27 mouse cellular contexts compared by ENCODE assay signal in the genomic region with DNA sequence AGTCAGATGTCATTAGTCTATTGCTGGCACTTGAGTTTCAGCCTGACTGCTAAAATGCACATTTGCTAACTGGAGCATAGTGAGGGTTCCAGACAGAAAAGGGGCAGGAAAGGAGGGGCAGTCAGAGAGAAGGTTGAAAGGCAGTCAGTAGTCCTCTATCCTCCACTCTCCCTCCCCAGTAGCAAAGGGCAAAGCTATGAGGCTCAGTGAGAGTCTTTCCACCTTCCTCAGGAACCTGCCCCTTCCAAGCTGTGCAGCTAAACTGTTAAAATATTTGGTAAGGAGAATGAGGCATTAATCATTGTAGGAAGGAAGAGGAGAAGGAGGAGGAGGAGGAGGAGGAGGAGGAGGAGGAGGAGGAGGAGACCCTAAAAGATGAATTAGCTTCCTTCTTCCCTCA.
DNase-seq lines count a peak whose midpoint lies in the region; ATAC-seq lines count a peak whose summit lies in the region.
"Had no signal": no experiment of that assay in that cellular context is flagged by ENCODE, and none has a peak within 500 bp of the region (broad histone marks: within the 10 kb centered on the region; RNA-seq: fewer than 3 reads in every experiment).

No protein-coding gene starts in this region.

- intact Hi-C loops in heart, postnatal 14 days (cut with DNase I): no loop called here

- H3K36me3 ChIP-seq in kidney, embryonic 16.5 days (ENCODE audit: insufficient read depth, low read length): no peaks in the 10 kb centered on the region
- H3K36me3 ChIP-seq: embryonic facial prominence, embryonic 12.5 days; embryonic facial prominence, embryonic 15.5 days; G1E; hindbrain, embryonic 10.5 days; hindbrain, embryonic 13.5 days had no signal

- H3K27me3 ChIP-seq in kidney, embryonic 16.5 days (ENCODE audit: insufficient read depth, low read length): peaks cover 22% of the 10 kb centered on the region; the same call in 1 of the 2 replicates
- H3K27me3 ChIP-seq: CH12.LX; embryonic facial prominence, embryonic 15.5 days had no signal

- no peaks in the 10 kb centered on the region for H3K9me3 ChIP-seq in kidney, embryonic 16.5 days (ENCODE audit: low read length)
- H3K9me3 ChIP-seq: embryonic facial prominence, embryonic 12.5 days; embryonic facial prominence, embryonic 15.5 days; G1E; hindbrain, embryonic 10.5 days; hindbrain, embryonic 13.5 days had no signal

- 0 out of 2 replicates have a peak, but pooled peaks cover 4% of the 10 kb centered on the region for H3K4me1 ChIP-seq in kidney, embryonic 16.5 days (ENCODE audit: insufficient read depth, low read length)
- H3K4me1 ChIP-seq: embryonic facial prominence, embryonic 12.5 days; embryonic facial prominence, embryonic 15.5 days; hindbrain, embryonic 10.5 days; hindbrain, embryonic 13.5 days had no signal

- no peak overlapping the region for H3K27ac ChIP-seq in kidney, embryonic 16.5 days (ENCODE audit: low read length)
- H3K27ac ChIP-seq: embryonic facial prominence, embryonic 12.5 days; embryonic facial prominence, embryonic 15.5 days; gastrocnemius, adult 2 months; hindbrain, embryonic 10.5 days; hindbrain, embryonic 13.5 days had no signal

- peak; percentile 79; the same call in 1 of the 2 replicates for ATAC-seq in kidney, embryonic 16.5 days (ENCODE audit: low FRiP score, low TSS enrichment)
- ATAC-seq: forebrain, embryonic 14.5 days; forebrain, postnatal 0 days; hindbrain, embryonic 16.5 days; Patski had no signal

- H3K4me2 ChIP-seq in kidney, embryonic 16.5 days (replicated peaks; ENCODE audit: low read depth, low read length): no peak overlapping the region
- H3K4me2 ChIP-seq: embryonic facial prominence, embryonic 12.5 days; embryonic facial prominence, embryonic 15.5 days; heart, embryonic 11.5 days; hindbrain, embryonic 13.5 days had no signal

- DNase-seq in kidney, adult 9 months: peak; percentile 35
- DNase-seq in kidney, postnatal 10 days: no peak
- DNase-seq in kidney, postnatal 36 days: no peak
- peak; percentile 35 for DNase-seq in retina, embryonic 14.5 days (ENCODE audit: low spot score)
- DNase-seq in heart, postnatal 14 days: no peak
- DNase-seq: adrenal gland, postnatal 10 days; adrenal gland, postnatal 36 days; B cell, adult 2 months; cerebellum, adult 2 months; cerebellum, adult 9-11 months; cerebellum, postnatal 25 days; forebrain, postnatal 0 days; gastrocnemius, adult 2 months; gastrocnemius, postnatal 14 days; heart, adult 11 months; heart, postnatal 36 days had no signal

- H3K4me3 ChIP-seq in kidney, embryonic 16.5 days (ENCODE audit: low read length): no peak overlapping the region
- H3K4me3 ChIP-seq: embryonic facial prominence, embryonic 12.5 days; embryonic facial prominence, embryonic 15.5 days; gastrocnemius, adult 2 months; hindbrain, embryonic 10.5 days; hindbrain, embryonic 13.5 days had no signal

- no peak overlapping the region for H3K9ac ChIP-seq in kidney, embryonic 16.5 days (replicated peaks; ENCODE audit: low read length)
- H3K9ac ChIP-seq: embryonic facial prominence, embryonic 12.5 days; embryonic facial prominence, embryonic 15.5 days; forebrain, postnatal 0 days; hindbrain, embryonic 13.5 days had no signal

Comparison
In these comparisons a context has a peak if more than half of its experiments do, and no peak if none do; other contexts are left out.
1. DNase-seq: peak in kidney, adult 9 months (single experiment) and retina, embryonic 14.5 days (single experiment); none in kidney, postnatal 10 days (single experiment), kidney, postnatal 36 days (0 of 2) and heart, postnatal 14 days (0 of 2).